Mouse (Mus musculus) ovary, adult 2 months (tissue): ENCODE results near the gene Slco4c1. TPM values are rescaled to one million over a fixed set of nuclear protein-coding genes. Genes with fewer than 3 reads are reported as not detected.

Experiments used
- polyA plus RNA-seq: library from polyadenylated mRNA; depleted of rRNA; stranded (reverse); fragments of >200 nt; gene quantifications from 2 replicates; pipeline ENCODE4 v1.2.3, GENCODE M21; 2012; rRNA removed

Slco4c1 gene
- 0.07 and 0.17 TPM in 2 replicates for polyA plus RNA-seq

DNA sequence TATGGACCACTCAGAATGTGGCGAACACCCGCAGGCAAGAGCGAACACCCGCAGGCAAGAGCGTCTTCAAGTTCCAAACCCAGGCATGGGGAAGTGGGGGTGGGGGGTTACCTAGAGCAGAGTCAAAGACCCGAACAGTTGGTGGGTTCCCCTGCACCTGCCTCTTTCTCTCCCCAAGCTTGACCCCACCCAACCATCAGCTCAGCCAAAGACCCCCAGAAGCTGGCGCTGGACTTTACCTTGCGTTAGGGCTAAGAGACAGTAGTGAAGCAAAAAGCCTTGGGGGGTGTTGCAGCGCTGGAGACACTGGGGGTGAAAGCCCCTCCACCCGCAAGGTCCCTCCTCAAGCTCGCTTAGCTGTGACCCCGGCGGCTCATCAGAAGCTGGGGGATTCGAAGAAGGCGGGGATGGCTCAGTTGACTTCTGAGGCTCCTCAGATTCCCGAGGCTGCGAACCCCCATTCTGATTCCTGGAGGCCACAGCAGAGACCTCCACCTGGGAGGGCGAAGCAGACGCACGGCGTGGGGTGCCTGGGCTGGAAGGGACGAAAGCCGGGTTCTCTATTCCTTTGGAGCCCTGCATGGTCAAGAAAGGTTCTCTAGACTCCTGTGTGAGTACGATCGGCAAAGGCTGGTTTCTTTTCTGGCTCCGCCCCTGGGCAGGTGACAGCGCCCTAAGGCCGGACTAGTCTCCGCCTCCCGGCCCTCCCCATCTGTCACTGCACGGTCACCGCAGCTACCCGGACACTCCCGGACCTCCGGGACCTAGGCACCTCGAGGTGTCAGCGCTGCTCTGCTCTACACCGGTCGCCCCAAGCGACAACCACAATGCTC is at the start of gene Slco4c1:
Gene Slco4c1, minus strand, starts transcription at position 644 of the 833 bp plus-strand sequence.

